Comparison of ENCODE assay signal across 8 mouse cellular contexts in the genomic region with DNA sequence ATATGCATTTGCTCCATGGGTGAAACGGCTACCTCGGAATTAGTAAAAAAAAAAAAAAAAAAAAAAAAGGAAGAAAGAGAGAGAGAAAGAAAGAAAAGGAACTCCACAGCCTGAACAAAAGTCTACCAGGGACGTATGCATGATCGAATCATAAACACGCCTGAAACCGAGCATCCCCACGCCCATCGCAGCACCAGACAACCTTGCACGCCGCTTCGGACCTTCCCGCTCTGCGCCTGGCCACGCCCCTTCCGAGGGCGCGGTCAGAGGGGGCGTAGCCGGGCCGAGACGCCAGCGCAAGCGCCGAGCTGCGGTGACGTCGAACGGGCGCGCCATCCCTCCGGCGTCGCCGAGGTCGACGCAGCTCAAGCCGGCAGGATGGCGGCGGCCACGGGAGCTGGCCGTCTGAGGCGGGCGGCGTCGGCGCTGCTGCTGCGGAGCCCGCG. TPM values are rescaled to one million over a fixed set of nuclear protein-coding genes. Genes with fewer than 3 reads are reported as not detected.
DNase-seq lines count a peak whose midpoint lies in the region; ATAC-seq and TF ChIP-seq lines count a peak whose summit lies in the region.

A gene (minus strand): TSS at position 61 of the 446 bp plus-strand sequence.
A gene (plus strand): TSS at position 299 of the 446 bp plus-strand sequence.

- no peak for TF ChIP-seq CTCF in lung, adult 2 months (IDR thresholded peaks at IDR 0.05; ENCODE audit: insufficient read depth, low read length)

- H3K27me3 ChIP-seq in forebrain, embryonic 15.5 days, result no peaks in the 10 kb centered on the region

- peak within 1 kb of the TSS; percentile 98 for H3K9ac ChIP-seq in ES-E14 (ENCODE audit: insufficient read depth, low read depth, low read length, poor library complexity, severe bottlenecking)
- H3K9ac ChIP-seq in forebrain, embryonic 15.5 days (replicated peaks), result peak within 1 kb of the TSS; percentile 91

- in situ Hi-C loops in ES-E14 (cut with MboI; ENCODE audit: low sequenced_read_pairs in 2 of 2, unreplicated experiment in 2 of 2), result no loop called here

- TF ChIP-seq POLR2A in lung, adult 2 months (IDR thresholded peaks at IDR 0.05; ENCODE audit: borderline replicate concordance, extremely low read depth, low read depth, low read length), result peak; percentile 45; the same call in 1 of the 2 replicates

- intact Hi-C loops in heart, postnatal 25 days (cut with DNase I), result loop anchor here (5.0 kb wide), 1 partner anchor 180 kb away; no protein-coding TSS in a partner anchor

- H3K9me3 ChIP-seq in ES-E14 (ENCODE audit: control insufficient read depth, insufficient read depth, low read depth, low read length), result no peaks in the 10 kb centered on the region
- H3K9me3 ChIP-seq in forebrain, embryonic 15.5 days, result no peaks in the 10 kb centered on the region

- H3K4me2 ChIP-seq in forebrain, embryonic 15.5 days (replicated peaks), result peak within 1 kb of the TSS; percentile 97

- peaks cover 2 to 5% of the 10 kb centered on the region in 2 experiments; a peak in 3 of 4 replicates for H3K4me1 ChIP-seq in ES-E14 (ENCODE audit: control insufficient read depth in 2 of 2, insufficient read depth in 2 of 2, low read length in 2 of 2, poor library complexity in 1 of 2)
- peaks cover 33% of the 10 kb centered on the region for H3K4me1 ChIP-seq in forebrain, embryonic 15.5 days
- no peaks in the 10 kb centered on the region for H3K4me1 ChIP-seq in lung, adult 2 months (ENCODE audit: control insufficient read depth, insufficient read depth, low read length)

- peak; percentile 90 for ATAC-seq in forebrain, embryonic 15.5 days (replicated peaks)
- ATAC-seq in neutrophil, adult 5-6 weeks (ENCODE audit: extremely low read depth, insufficient number of reproducible peaks, low FRiP score, poor library complexity, severe bottlenecking), result peak; percentile 60

- 0% methylated on average over 49 of the region's 49 CpGs for WGBS in forebrain, embryonic 15.5 days
- under 1% methylated on average over 49 of the region's 49 CpGs for WGBS in lung, adult 2 months

- H3K27ac ChIP-seq in ES-E14 (ENCODE audit: insufficient read depth, low read depth, low read length, poor library complexity, severe bottlenecking), result peak within 1 kb of the TSS; percentile 91
- H3K27ac ChIP-seq in forebrain, embryonic 15.5 days (replicated peaks), result peak within 1 kb of the TSS; percentile 99

- H3K4me3 ChIP-seq in ES-E14 (ENCODE audit: insufficient read depth in 1 of 2, low read depth in 1 of 2, low read length in 2 of 2, poor library complexity in 1 of 2, severe bottlenecking in 1 of 2), result peak within 1 kb of the TSS; percentile 89 to 97
- peak within 1 kb of the TSS; percentile 84 for H3K4me3 ChIP-seq in forebrain, embryonic 15.5 days
- peak within 1 kb of the TSS; percentile 89 for H3K4me3 ChIP-seq in lung, adult 2 months (replicated peaks; ENCODE audit: extremely low read depth, low read depth, low read length)

- DNase-seq in ES-E14 (ENCODE audit: low read depth, low spot score), result peak; percentile 86
- peak; percentile 95 for DNase-seq in cerebellum, adult 11-12 months
- DNase-seq in heart, postnatal 25 days (ENCODE audit: low spot score), result peak; percentile 88
- DNase-seq in layer of hippocampus, adult 18-20 months (ENCODE audit: low spot score in 2 of 2), result peak; percentile 93 to 94
- peak; percentile 93 for DNase-seq in lung, adult 2 months
- peak; percentile 89 for DNase-seq in thymus, adult 18-20 months

- peaks cover 38% of the 10 kb centered on the region for H3K36me3 ChIP-seq in ES-E14 (ENCODE audit: control insufficient read depth, insufficient read depth, low read length, poor library complexity, severe bottlenecking)
- peaks cover 34% of the 10 kb centered on the region for H3K36me3 ChIP-seq in forebrain, embryonic 15.5 days

TF ChIP-seq in ES-E14, 5 proteins besides CTCF, POLR2A, EP300 and RAD21:
- no peak for TF ChIP-seq ZC3H11A (IDR thresholded peaks at IDR 0.05; ENCODE audit: borderline replicate concordance, low read depth, low read length)
- peak; percentile 81 for TF ChIP-seq HCFC1 (IDR thresholded peaks at IDR 0.05; ENCODE audit: borderline replicate concordance, insufficient read depth, low read length)
- TF ChIP-seq ZNF384 (IDR thresholded peaks at IDR 0.05; ENCODE audit: low read depth, low read length), result peak; percentile 85

RNA-seq across cellular contexts. Expression of the first gene that starts in this region (rescaled TPM):
- 78.0 and 100 TPM in 2 replicates for total RNA-seq in ES-E14 (2012; rRNA removed)
- polyA plus RNA-seq in forebrain, embryonic 15.5 days (2015; fragmentation: Nextera tagmentation; extraction: Ambion mirVana), result 57.6 and 58.7 TPM in 2 replicates
- 10 to 100 TPM; 14.1 to 17.1 TPM for total RNA-seq in heart, postnatal 25 days (2021)
- 10 to 100 TPM; 48.3 to 49.3 TPM for total RNA-seq in layer of hippocampus, adult 18-20 months (2021)
- 20.2 and 24.2 TPM in 2 replicates for polyA plus RNA-seq in lung, adult 2 months (2012; rRNA removed)
- 46.8 and 50.5 TPM in 2 replicates for total RNA-seq in neutrophil, adult 5-6 weeks (2017)

RNA-seq across cellular contexts. Expression of the second gene that starts in this region (rescaled TPM):
- total RNA-seq in ES-E14 (2012; rRNA removed), result 78.4 and 80.1 TPM in 2 replicates
- polyA plus RNA-seq in forebrain, embryonic 15.5 days (2015; fragmentation: Nextera tagmentation; extraction: Ambion mirVana), result 87.4 and 94.1 TPM in 2 replicates
- total RNA-seq in heart, postnatal 25 days (2021), result 100 to 1,000 TPM; 164 to 165 TPM
- total RNA-seq in layer of hippocampus, adult 18-20 months (2021), result 100 to 1,000 TPM; 128 to 132 TPM
- polyA plus RNA-seq in lung, adult 2 months (2012; rRNA removed), result 115 and 118 TPM in 2 replicates
- total RNA-seq in neutrophil, adult 5-6 weeks (2017), result 162 and 184 TPM in 2 replicates

Comparison
In these comparisons a context has a peak if more than half of its experiments do, and no peak if none do; other contexts are left out.
1. Peak in every context shown above with its lines: DNase-seq, ATAC-seq, H3K4me3 ChIP-seq and H3K27ac ChIP-seq.